Mouse (Mus musculus) MEL (cell line): ENCODE measurements at regions not wholly inside any gene's neighbourhood (a gene's known extent, or its start where the extent isn't known, plus 50 kb on each side); places are given as distances from the start of the nearest gene placed in this dataset.

ENCODE experiments used
- DNase-seq: peaks from one replicate; pipeline ENCODE4 v3.0.0; 2011; ENCODE audit warnings: low read depth, low spot score
- H3K27ac ChIP-seq: 2 replicates; pipeline ENCODE4 v1.5.1; 2012; ENCODE audit warnings: low read depth, mild to moderate bottlenecking, control low read depth, low read length, moderate library complexity; ENCODE audit not compliant: control insufficient read depth
- H3K27me3 ChIP-seq, 2 experiments: fragments of 150-350 bp in 1 of 2; sonication (generic) in 1 of 2; 2 replicates each; pipeline ENCODE4 v1.6.1; 2012; ENCODE audit warnings: low read length in 2 of 2, mild to moderate bottlenecking in 2 of 2, improper control_type of control experiment in 1 of 2, moderate library complexity in 1 of 2; ENCODE audit not compliant: insufficient read depth in 2 of 2, control insufficient read depth in 1 of 2
- H3K36me3 ChIP-seq, 2 experiments: 2 replicates each; pipeline ENCODE4 v1.6.1; 2012 to 2014; ENCODE audit warnings: low read length in 2 of 2, improper control_type of control experiment in 1 of 2, inconsistent platforms in 1 of 2, mild to moderate bottlenecking in 1 of 2; ENCODE audit not compliant: insufficient read depth in 2 of 2, control insufficient read depth in 1 of 2
- H3K4me1 ChIP-seq, 2 experiments: fragments of 150-350 bp in 1 of 2; sonication (generic) in 1 of 2; 2 replicates each; pipeline ENCODE4 v1.6.1; 2012; ENCODE audit warnings: low read length in 2 of 2, improper control_type of control experiment in 1 of 2, mild to moderate bottlenecking in 1 of 2; ENCODE audit not compliant: insufficient read depth in 2 of 2, control insufficient read depth in 1 of 2
- H3K4me3 ChIP-seq, 2 experiments: fragments of 150-350 bp in 1 of 2; sonication (generic) in 1 of 2; 2 replicates each; pipeline ENCODE4 v1.5.1; 2012; ENCODE audit warnings: low read depth in 2 of 2, low read length in 2 of 2, mild to moderate bottlenecking in 2 of 2, moderate library complexity in 2 of 2, control low read depth in 1 of 2, improper control_type of control experiment in 1 of 2; ENCODE audit not compliant: control insufficient read depth in 1 of 2, insufficient read depth in 1 of 2
- H3K79me2 ChIP-seq: 2 replicates; pipeline ENCODE4 v1.6.1; 2012; ENCODE audit warnings: mild to moderate bottlenecking, low read length, moderate library complexity; ENCODE audit not compliant: control insufficient read depth, poor library complexity, insufficient read depth
- H3K9ac ChIP-seq: 2 replicates; pipeline ENCODE4 v1.6.1; 2012; ENCODE audit warnings: low read depth, mild to moderate bottlenecking, control low read depth, low read length, moderate library complexity; ENCODE audit not compliant: control insufficient read depth, poor library complexity, severe bottlenecking
- H3K9me3 ChIP-seq: fragments of 150-350 bp; sonication (generic); replicated peaks from 2 replicates; pipeline ENCODE4 v1.6.1; 2012; ENCODE audit warnings: mild to moderate bottlenecking, low read length, improper control_type of control experiment, moderate library complexity; ENCODE audit not compliant: insufficient read depth
- CHD2 ChIP-seq: IDR thresholded peaks from 2 replicates; pipeline ENCODE4 v1.6.1; 2011; ENCODE audit warnings: low read length, improper control_type of control experiment
- E2F4 ChIP-seq: IDR thresholded peaks from 2 replicates; pipeline ENCODE4 v1.6.1; 2011; ENCODE audit warnings: low read depth, low read length, improper control_type of control experiment, borderline replicate concordance
- EP300 ChIP-seq, 2 experiments: IDR thresholded peaks; 2 replicates each; pipeline ENCODE4 v1.6.1; 2011; ENCODE audit warnings: improper control_type of control experiment in 2 of 2, low read length in 2 of 2, low read depth in 1 of 2, mild to moderate bottlenecking in 1 of 2
- ETS1 ChIP-seq: IDR thresholded peaks from 2 replicates; pipeline ENCODE4 v1.6.1; 2012; ENCODE audit warnings: low read depth, mild to moderate bottlenecking, inconsistent platforms, low read length, improper control_type of control experiment, moderate library complexity
- GATA1 ChIP-seq: IDR thresholded peaks from 2 replicates; pipeline ENCODE4 v1.6.1; 2011; ENCODE audit warnings: low read depth, low read length, improper control_type of control experiment
- HCFC1 ChIP-seq: IDR thresholded peaks from 2 replicates; pipeline ENCODE4 v1.6.1; 2012; ENCODE audit warnings: low read depth, mild to moderate bottlenecking, inconsistent platforms, low read length, improper control_type of control experiment, moderate library complexity
- JUND ChIP-seq: IDR thresholded peaks from 2 replicates; pipeline ENCODE4 v1.6.1; 2011; ENCODE audit warnings: low read depth, mild to moderate bottlenecking, improper control_type of control experiment, low read length
- MAFK ChIP-seq: IDR thresholded peaks from 2 replicates; pipeline ENCODE4 v1.6.1; 2011; ENCODE audit warnings: low read depth, mild to moderate bottlenecking, low read length, improper control_type of control experiment, borderline replicate concordance
- MAZ ChIP-seq: IDR thresholded peaks from 2 replicates; pipeline ENCODE4 v1.6.1; 2012; ENCODE audit warnings: low read depth, mild to moderate bottlenecking, inconsistent platforms, low read length, improper control_type of control experiment
- MEF2A ChIP-seq: IDR thresholded peaks from 2 replicates; pipeline ENCODE4 v1.6.1; 2014; ENCODE audit warnings: low read depth, mild to moderate bottlenecking, inconsistent platforms, low read length, improper control_type of control experiment; ENCODE audit not compliant: poor library complexity, insufficient replicate concordance, severe bottlenecking; ENCODE audit errors: extremely low read depth
- MXI1 ChIP-seq: IDR thresholded peaks from 2 replicates; pipeline ENCODE4 v1.6.1; 2011; ENCODE audit warnings: mild to moderate bottlenecking, low read depth, low read length, improper control_type of control experiment
- MYB ChIP-seq: IDR thresholded peaks from 2 replicates; pipeline ENCODE4 v1.6.1; 2011; ENCODE audit warnings: mild to moderate bottlenecking, low read depth, low read length, improper control_type of control experiment
- NRF1 ChIP-seq: IDR thresholded peaks from 2 replicates; pipeline ENCODE4 v1.6.1; 2014; ENCODE audit warnings: low read depth, mild to moderate bottlenecking, inconsistent platforms, low read length, improper control_type of control experiment, moderate library complexity; ENCODE audit not compliant: poor library complexity, insufficient read depth, severe bottlenecking
- POLR2A ChIP-seq, 2 experiments: IDR thresholded peaks; 2 replicates each; pipeline ENCODE4 v1.6.1; 2011 to 2012; ENCODE audit warnings: low read length in 2 of 2, mild to moderate bottlenecking in 2 of 2, control low read depth in 1 of 2, improper control_type of control experiment in 1 of 2, low read depth in 1 of 2, moderate library complexity in 1 of 2; ENCODE audit not compliant: control insufficient read depth in 1 of 2, insufficient read depth in 1 of 2, poor library complexity in 1 of 2
- POLR2AphosphoS2 ChIP-seq: IDR thresholded peaks from 2 replicates; pipeline ENCODE4 v1.6.1; 2011; ENCODE audit warnings: low read length, improper control_type of control experiment
- POLR2AphosphoS5 ChIP-seq: IDR thresholded peaks from 2 replicates; pipeline ENCODE4 v1.6.1; 2012; ENCODE audit warnings: low read depth, borderline replicate concordance, mild to moderate bottlenecking, inconsistent platforms, low read length, moderate library complexity, mixed read lengths
- RAD21 ChIP-seq: IDR thresholded peaks from 2 replicates; pipeline ENCODE4 v1.6.1; 2011; ENCODE audit warnings: mild to moderate bottlenecking, low read depth, low read length, improper control_type of control experiment
- RCOR1 ChIP-seq: IDR thresholded peaks from 2 replicates; pipeline ENCODE4 v1.6.1; 2012; ENCODE audit warnings: low read depth, mild to moderate bottlenecking, inconsistent platforms, low read length, improper control_type of control experiment
- TCF12 ChIP-seq: IDR thresholded peaks from 2 replicates; pipeline ENCODE4 v1.6.1; 2014; ENCODE audit warnings: low read depth, mild to moderate bottlenecking, inconsistent platforms, low read length, improper control_type of control experiment, moderate library complexity
- USF1 ChIP-seq: IDR thresholded peaks from 2 replicates; pipeline ENCODE4 v1.6.1; 2014; ENCODE audit warnings: low read depth, mild to moderate bottlenecking, inconsistent platforms, low read length, improper control_type of control experiment, moderate library complexity
- ZNF384 ChIP-seq: IDR thresholded peaks from 2 replicates; pipeline ENCODE4 v1.6.1; 2012; ENCODE audit warnings: low read depth, mild to moderate bottlenecking, inconsistent platforms, low read length, improper control_type of control experiment

DNA sequence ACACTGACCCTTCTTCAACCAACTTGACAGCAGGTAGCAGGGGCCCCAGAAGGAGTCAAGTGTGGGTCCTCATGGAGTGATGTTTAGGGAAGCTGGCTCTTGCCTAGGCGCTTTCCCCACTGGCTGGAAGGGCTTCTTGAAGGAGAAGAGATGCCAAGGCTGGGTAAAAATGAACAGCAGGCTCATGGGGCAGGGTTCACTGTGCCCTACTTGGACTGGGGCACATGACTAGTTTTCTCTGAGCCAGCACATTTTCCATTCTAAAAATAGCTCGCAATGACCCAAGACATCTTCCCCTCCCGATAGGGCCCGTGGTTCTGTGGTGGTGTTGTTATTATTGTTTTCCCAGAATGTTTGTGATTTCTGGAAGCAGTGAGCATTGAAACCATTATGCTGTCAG lies 212.6 kb downstream of the Bcl2l11 start:
- Histone ChIP-seq H3K4me3 (no peak overlapping the region), H3K27ac (no peak overlapping the region), H3K4me1 (peaks cover 10 to 28% of the 10 kb centered on the region in 2 experiments)

DNA sequence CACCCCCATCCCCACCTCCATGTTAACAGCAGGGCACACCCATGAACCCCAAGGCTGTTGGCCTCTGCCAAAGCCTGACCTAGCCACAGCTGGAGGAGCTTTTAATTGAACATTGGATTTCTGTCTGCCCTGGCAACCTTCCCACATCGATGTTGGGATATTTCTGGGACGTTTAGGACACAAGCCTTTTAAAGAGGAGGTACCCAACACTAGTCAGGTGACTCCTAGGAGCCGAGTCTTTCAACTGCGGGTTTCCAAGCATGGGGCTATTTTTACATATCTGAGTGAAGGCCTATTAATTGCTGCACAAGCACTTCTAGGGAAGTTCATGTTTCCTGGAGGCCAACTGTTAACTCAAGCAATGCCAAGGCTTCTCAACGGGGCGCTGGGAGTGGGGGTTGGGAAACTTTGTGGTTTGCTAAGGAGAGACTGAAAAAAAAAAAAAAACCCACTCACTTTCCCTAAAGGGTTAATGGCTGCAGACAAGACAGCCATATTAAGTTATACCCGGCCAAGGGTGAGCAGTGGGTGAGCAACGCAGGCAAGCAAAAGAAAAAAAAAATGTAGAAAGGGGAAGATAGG lies 213.3 kb downstream of the Bcl2l11 start:
- Histone ChIP-seq H3K9ac (peak overlapping the region; percentile 42), H3K4me1 (peaks cover 10 to 28% of the 10 kb centered on the region in 2 experiments), H3K36me3 (peaks cover 0 to 16% of the 10 kb centered on the region in 2 experiments; a peak in 2 of 4 replicates), H3K27me3 (no peaks in the 10 kb centered on the region), H3K27ac (peak overlapping the region; percentile 49), H3K9me3 (no peaks in the 10 kb centered on the region), H3K79me2 (no peaks in the 10 kb centered on the region), H3K4me3 (peak overlapping the region in 1 of 2 experiments; percentile 23; a peak in 2 of 4 replicates)
- peak; percentile 61 for DNase-seq
- no peak for TF ChIP-seq MAZ
- peak; percentile 97 for TF ChIP-seq ZNF384
- TF ChIP-seq HCFC1 = peak; percentile 30; the same call in 1 of the 2 replicates
- TF ChIP-seq POLR2AphosphoS5 = no peak
- TF ChIP-seq EP300 (IDR thresholded peaks at IDR 0.05; ENCODE audit: low read depth in 1 of 2, low read length in 2 of 2) = peak in 1 of 2 experiments; percentile 11; a peak in 1 of 4 replicates
- no peak for TF ChIP-seq MYB
- peak; percentile 53; the same call in 1 of the 2 replicates for TF ChIP-seq ETS1
- peak; percentile 30; the same call in 1 of the 2 replicates for TF ChIP-seq USF1

More for the DNA sequence above, 212.6 kb downstream of the Bcl2l11 start:
- H3K27me3 ChIP-seq = no peaks in the 10 kb centered on the region
- H3K36me3 ChIP-seq = peaks cover 0 to 16% of the 10 kb centered on the region in 2 experiments; a peak in 2 of 4 replicates
- H3K9ac ChIP-seq = no peak overlapping the region
- H3K79me2 ChIP-seq = no peaks in the 10 kb centered on the region
- no peak for TF ChIP-seq POLR2A (IDR thresholded peaks at IDR 0.05; ENCODE audit: control insufficient read depth in 1 of 2, insufficient read depth in 1 of 2, low read depth in 1 of 2, low read length in 2 of 2, poor library complexity in 1 of 2)
- no peak for TF ChIP-seq MXI1
- no peak for TF ChIP-seq GATA1
- no peak for TF ChIP-seq POLR2AphosphoS2
- no peaks in the 10 kb centered on the region for H3K9me3 ChIP-seq
- no peak for DNase-seq

DNA sequence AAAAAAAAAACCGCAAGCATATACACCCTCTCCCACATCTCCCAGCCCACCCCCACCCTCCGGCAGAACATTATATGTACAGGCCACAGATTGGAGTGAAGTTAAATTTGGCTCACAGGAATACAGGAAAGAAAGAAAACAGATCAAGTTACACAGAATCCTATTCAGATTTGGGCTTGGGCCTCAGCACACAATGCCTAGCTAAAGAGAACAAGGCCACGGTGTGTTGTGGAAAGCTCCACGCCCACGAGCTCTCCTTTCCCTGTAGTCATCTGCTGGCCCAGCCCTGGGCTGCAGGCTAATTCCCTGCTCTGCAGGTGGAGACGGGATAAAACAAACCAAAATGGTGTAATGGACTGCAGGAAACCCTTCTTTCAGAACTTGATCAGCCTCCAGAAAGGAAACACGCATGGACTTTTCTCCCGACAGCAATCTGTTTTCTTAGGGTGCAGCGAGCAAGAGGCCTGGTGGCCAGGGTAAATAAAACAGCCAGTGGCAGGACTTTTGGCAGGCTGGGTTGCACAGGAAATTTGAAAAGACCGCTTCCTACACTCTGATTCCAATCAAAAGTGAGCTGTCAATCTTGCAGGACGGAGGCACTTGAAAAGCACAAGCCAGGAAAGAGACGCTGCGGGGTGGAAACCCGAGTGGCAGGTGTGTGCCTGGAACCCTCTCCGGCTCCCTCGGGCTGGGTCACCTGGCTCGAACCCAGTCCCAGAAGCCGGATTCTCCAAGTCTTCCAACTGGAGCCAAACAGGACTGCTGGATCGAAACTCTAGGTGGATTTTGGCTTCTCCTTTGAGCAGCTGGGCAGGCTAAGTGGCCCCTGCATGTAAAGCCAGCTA lies 214.0 kb downstream of the Bcl2l11 start:
- peaks cover 10 to 28% of the 10 kb centered on the region in 2 experiments for H3K4me1 ChIP-seq
- H3K79me2 ChIP-seq = no peaks in the 10 kb centered on the region
- no peak for DNase-seq
- H3K27me3 ChIP-seq = no peaks in the 10 kb centered on the region
- H3K36me3 ChIP-seq = peaks cover 0 to 16% of the 10 kb centered on the region in 2 experiments; a peak in 2 of 4 replicates
- H3K9ac ChIP-seq = no peak overlapping the region
- no peak overlapping the region for H3K27ac ChIP-seq
- H3K4me3 ChIP-seq = no peak overlapping the region
- H3K9me3 ChIP-seq = no peaks in the 10 kb centered on the region
- no peak for TF ChIP-seq RAD21
- TF ChIP-seq EP300 (IDR thresholded peaks at IDR 0.05; ENCODE audit: low read depth in 1 of 2, low read length in 2 of 2) = peak in 1 of 2 experiments; percentile 43; a peak in 1 of 4 replicates
- no peak for TF ChIP-seq NRF1
- TF ChIP-seq RCOR1 = peak; percentile 65
- TF ChIP-seq MAFK = no peak
- peak; percentile 55; the same call in 1 of the 2 replicates for TF ChIP-seq CHD2
- TF ChIP-seq POLR2A (IDR thresholded peaks at IDR 0.05; ENCODE audit: control insufficient read depth in 1 of 2, insufficient read depth in 1 of 2, low read depth in 1 of 2, low read length in 2 of 2, poor library complexity in 1 of 2) = no peak
- TF ChIP-seq MAZ = peak; percentile 50; the same call in 1 of the 2 replicates
- TF ChIP-seq MEF2A = 0 out of 2 replicates have a peak, but pooled peaks have one; percentile 50
- no peak for TF ChIP-seq E2F4
- TF ChIP-seq TCF12 = no peak
- no peak for TF ChIP-seq JUND
